Mouse (Mus musculus) cerebellum, adult (tissue): ENCODE results near the gene Ercc6l.

ENCODE experiments used
- ATAC-seq: cut with Nextera tagmentation; 2 replicates; pipeline ENCODE4 v1.9.2; 2017; ENCODE audit warnings: mild to moderate bottlenecking, moderate library complexity, mixed read lengths; ENCODE audit not compliant: insufficient number of reproducible peaks, low FRiP score, low TSS enrichment

Ercc6l gene

GRCm38 (mm10) chrX:102156618-102157422, at the start of gene Ercc6l:
TSS of gene Ercc6l (minus strand) at chrX:102157091.
- ATAC-seq, result peak; percentile 100

- no peak for ATAC-seq
Measured at GRCm38 (mm10) chrX:102190840-102191239, 33.9 kb upstream of the Ercc6l start.

GRCm38 (mm10) chrX:102189581-102189980, 32.7 kb upstream of the Ercc6l start:
- ATAC-seq, result no peak

GRCm38 (mm10) chrX:102188712-102189497, 32.0 kb upstream of the Ercc6l start, which contains the start of gene Rps4x:
TSS of gene Rps4x (minus strand) at chrX:102189394.
- peak; percentile 92 for ATAC-seq

GRCm38 (mm10) chrX:102187023-102187699, 30.3 kb upstream of the Ercc6l start:
- ATAC-seq, result no peak

- no peak for ATAC-seq
Measured at GRCm38 (mm10) chrX:102182575-102182974, 25.7 kb upstream of the Ercc6l start.

GRCm38 (mm10) chrX:102175538-102176287, 18.8 kb upstream of the Ercc6l start:
- no peak for ATAC-seq

- no peak for ATAC-seq
Measured at GRCm38 (mm10) chrX:102170900-102171299, 14.0 kb upstream of the Ercc6l start.

- no peak for ATAC-seq
Measured at GRCm38 (mm10) chrX:102170135-102170534, 13.2 kb upstream of the Ercc6l start.

- no peak for ATAC-seq
Measured at GRCm38 (mm10) chrX:102169724-102170123, 12.8 kb upstream of the Ercc6l start.

- ATAC-seq, result no peak
Measured at GRCm38 (mm10) chrX:102166986-102167385, 10.1 kb upstream of the Ercc6l start.

- no peak for ATAC-seq
Measured at GRCm38 (mm10) chrX:102166521-102166920, 9.6 kb upstream of the Ercc6l start.

- no peak for ATAC-seq
Measured at GRCm38 (mm10) chrX:102163529-102163928, 6.6 kb upstream of the Ercc6l start.

- ATAC-seq, result no peak
Measured at GRCm38 (mm10) chrX:102163096-102163495, 6.2 kb upstream of the Ercc6l start.

GRCm38 (mm10) chrX:102160528-102160927, 3.6 kb upstream of the Ercc6l start:
- ATAC-seq, result no peak

- no peak for ATAC-seq
Measured at GRCm38 (mm10) chrX:102159778-102160177, 2.9 kb upstream of the Ercc6l start.

- ATAC-seq, result 0 out of 2 replicates have a peak, but pooled peaks have one; percentile 8
Measured at GRCm38 (mm10) chrX:102157423-102157791, 516 bp upstream of the Ercc6l start.

- ATAC-seq, result no peak
Measured at GRCm38 (mm10) chrX:102141157-102141556, 15.7 kb downstream of the Ercc6l start.

GRCm38 (mm10) chrX:102121321-102121720, 35.6 kb downstream of the Ercc6l start:
- ATAC-seq, result no peak
